Mouse (Mus musculus) E14TG2a.4 (cell line): ENCODE measurements around the gene Osbpl5.

Experiments used
- CTCF ChIP-seq: conservative IDR thresholded peaks from 2 replicates; pipeline ENCODE4 v1.5.1; 2014; ENCODE audit warnings: low read length
- NANOG ChIP-seq: IDR thresholded peaks from 2 replicates; pipeline ENCODE4 v1.6.1; 2014; ENCODE audit warnings: borderline replicate concordance, low read length, mixed read lengths

DNA sequence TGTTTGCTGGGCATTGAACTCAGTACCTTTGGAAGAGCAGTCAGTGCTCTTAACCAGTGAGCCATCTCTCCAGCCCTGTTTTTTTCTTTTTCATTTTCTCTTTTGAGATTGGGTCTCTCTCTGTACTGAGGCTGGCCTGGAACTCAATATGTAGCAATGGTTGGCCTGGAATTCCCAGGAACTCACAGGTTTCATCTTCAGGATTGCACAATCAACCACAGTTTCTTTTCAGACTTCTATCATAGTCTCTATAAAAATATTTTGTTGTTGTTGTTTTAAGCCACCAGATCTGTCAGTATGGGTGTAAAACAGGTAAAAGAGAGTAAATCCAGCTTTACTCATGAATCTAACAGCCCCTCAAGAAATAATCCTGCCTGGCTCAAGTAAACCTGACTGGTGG is 96.0 kb downstream of the Osbpl5 start:
- TF ChIP-seq CTCF (no peak), NANOG (no peak)
